Mouse (Mus musculus): ENCODE measurements around the gene Ajm1. TPM values are rescaled to one million over a fixed set of nuclear protein-coding genes. Genes with fewer than 3 reads are reported as not detected.
"Not testable (repeated sequence)": the region's sequence is repeated elsewhere in the genome, so short reads cannot be mapped to it uniquely, and the experiment has no call there.

Ajm1 gene
- polyA plus RNA-seq, 1 experiment from 2014 or later: 0.26 TPM

GRCm38 (mm10) chr2:25565741-25566140, 15.8 kb downstream of the Ajm1 start:
- Histone ChIP-seq H3K27ac (no peak overlapping the region), H3K79me2 (ENCODE audit: inconsistent target) (no peaks in the 10 kb centered on the region; the same call in 1 of the 2 replicates), H3K4me3 (ENCODE audit: inconsistent target) (no peak overlapping the region), H3K36me3 (ENCODE audit: inconsistent target) (peaks cover 34% of the 10 kb centered on the region)
- 90% methylated on average over 8 of the region's 8 CpGs for WGBS (ENCODE audit: missing documents)

DNA sequence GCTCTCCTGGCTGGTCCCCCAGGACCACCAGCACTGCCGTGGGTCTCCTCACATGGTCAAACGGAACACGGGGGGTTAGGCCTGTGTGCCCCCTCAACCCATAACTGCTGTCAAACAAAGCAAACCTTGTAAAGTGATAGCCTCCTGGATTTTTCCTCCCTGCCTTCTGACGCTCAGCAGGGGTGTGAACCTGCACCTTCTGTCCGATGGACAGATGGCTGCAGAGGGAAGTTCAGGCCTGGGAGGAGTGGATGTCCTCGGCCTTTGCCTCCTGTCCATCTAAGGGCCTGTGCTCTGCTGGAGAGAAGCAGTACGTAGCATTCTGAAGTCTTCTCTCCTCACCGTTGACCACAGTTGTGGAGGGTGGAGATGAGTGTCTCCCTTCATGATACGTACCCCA, 19.6 kb downstream of the Ajm1 start:
- H3K27ac ChIP-seq: no peak overlapping the region
- 94% methylated on average over 9 of the region's 9 CpGs for WGBS (ENCODE audit: missing documents)
- H3K4me3 ChIP-seq (ENCODE audit: inconsistent target): no peak overlapping the region
- peaks cover 33% of the 10 kb centered on the region for H3K79me2 ChIP-seq (ENCODE audit: inconsistent target)
- H3K36me3 ChIP-seq (ENCODE audit: inconsistent target): peaks cover 41% of the 10 kb centered on the region

GRCm38 (mm10) chr2:25560551-25560950, 21.0 kb downstream of the Ajm1 start:
- Histone ChIP-seq H3K36me3 (ENCODE audit: inconsistent target) (peaks cover 41% of the 10 kb centered on the region), H3K4me3 (ENCODE audit: inconsistent target) (no peak overlapping the region), H3K27ac (no peak overlapping the region), H3K79me2 (ENCODE audit: inconsistent target) (peaks cover 33% of the 10 kb centered on the region)
- WGBS (ENCODE audit: missing documents): 93% methylated on average over 7 of the region's 8 CpGs

DNA sequence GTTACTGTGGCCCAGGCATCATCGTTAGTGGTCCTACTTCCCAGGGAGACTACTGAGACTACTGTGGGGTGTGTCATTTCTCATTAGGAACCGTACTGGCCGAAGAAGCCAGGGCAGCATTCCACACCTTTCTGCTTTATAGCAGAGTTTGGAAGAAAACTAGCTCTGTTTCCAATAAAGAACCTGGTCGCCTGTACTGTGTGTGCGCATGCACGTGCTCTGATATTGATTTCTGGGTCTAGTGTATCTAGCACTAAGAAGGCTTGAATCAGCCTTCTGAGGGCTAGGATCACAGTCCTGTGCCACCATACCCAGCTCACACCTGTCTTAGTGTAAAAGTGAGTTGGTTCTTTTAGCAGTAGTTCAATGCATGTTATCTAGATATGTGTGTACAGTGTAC, 22.8 kb downstream of the Ajm1 start:
- 92% methylated on average over 6 of the region's 6 CpGs for WGBS (ENCODE audit: missing documents)

GRCm38 (mm10) chr2:25557964-25558360, 23.6 kb downstream of the Ajm1 start:
- Histone ChIP-seq H3K4me3 (ENCODE audit: inconsistent target) (peak overlapping the region; percentile 87), H3K27ac (peak overlapping the region; percentile 29), H3K36me3 (ENCODE audit: inconsistent target) (peaks cover 30% of the 10 kb centered on the region), H3K79me2 (ENCODE audit: inconsistent target) (peaks cover 33% of the 10 kb centered on the region)
- under 1% methylated on average over 21 of the region's 24 CpGs for WGBS (ENCODE audit: missing documents)

More for the DNA sequence above, 22.8 kb downstream of the Ajm1 start:
- Histone ChIP-seq H3K79me2 (ENCODE audit: inconsistent target) (peaks cover 33% of the 10 kb centered on the region), H3K36me3 (ENCODE audit: inconsistent target) (peaks cover 37% of the 10 kb centered on the region), H3K27ac (no peak overlapping the region), H3K4me3 (ENCODE audit: inconsistent target) (peak overlapping the region; percentile 87)

DNA sequence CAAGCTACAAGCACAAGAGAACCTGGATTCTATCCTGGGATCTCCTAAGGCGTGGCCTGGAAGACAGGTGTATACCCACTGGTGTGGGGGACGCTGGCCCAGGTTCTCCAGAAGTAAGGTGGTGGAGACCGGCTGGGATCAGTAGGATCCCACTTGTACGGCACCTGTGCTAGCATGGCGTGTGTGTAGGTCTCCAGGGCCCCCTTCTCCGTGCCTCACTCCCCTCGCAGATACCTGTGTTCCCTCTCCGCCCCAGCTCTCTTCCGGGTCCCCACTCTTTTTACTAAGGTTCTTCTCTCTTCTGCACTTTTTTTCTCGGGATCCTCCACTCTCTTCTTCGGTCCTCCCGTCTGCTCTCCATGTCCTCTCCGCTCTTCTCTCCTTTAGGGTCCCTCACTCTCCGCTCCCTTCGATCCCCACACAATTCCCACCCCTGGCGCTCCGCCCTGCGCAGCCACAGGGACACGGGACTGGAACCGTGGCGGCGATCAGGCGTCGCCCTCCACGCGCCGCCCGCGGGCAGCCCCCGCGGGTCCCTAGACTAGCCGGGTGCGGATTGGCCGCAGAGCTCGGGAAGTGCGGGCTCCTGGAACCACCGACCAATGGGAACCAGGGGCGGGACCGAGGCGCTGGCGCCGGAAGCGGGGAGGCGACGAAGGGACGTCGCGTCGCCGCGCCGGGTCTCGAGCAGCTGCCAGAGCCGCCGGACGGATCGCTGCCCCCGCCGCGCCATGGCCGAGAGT, 24.2 kb downstream of the Ajm1 start, which contains the start of gene Edf1:
TSS of gene Edf1 (plus strand) at position 627 of the 743 bp plus-strand sequence.
- WGBS (ENCODE audit: missing documents): under 1% methylated on average over 51 of the region's 61 CpGs
- Histone ChIP-seq H3K79me2 (ENCODE audit: inconsistent target) (peaks cover 33% of the 10 kb centered on the region), H3K4me3 (ENCODE audit: inconsistent target) (peak within 1 kb of the TSS; percentile 94), H3K36me3 (ENCODE audit: inconsistent target) (peaks cover 24% of the 10 kb centered on the region), H3K27ac (peak within 1 kb of the TSS; percentile 79)

DNA sequence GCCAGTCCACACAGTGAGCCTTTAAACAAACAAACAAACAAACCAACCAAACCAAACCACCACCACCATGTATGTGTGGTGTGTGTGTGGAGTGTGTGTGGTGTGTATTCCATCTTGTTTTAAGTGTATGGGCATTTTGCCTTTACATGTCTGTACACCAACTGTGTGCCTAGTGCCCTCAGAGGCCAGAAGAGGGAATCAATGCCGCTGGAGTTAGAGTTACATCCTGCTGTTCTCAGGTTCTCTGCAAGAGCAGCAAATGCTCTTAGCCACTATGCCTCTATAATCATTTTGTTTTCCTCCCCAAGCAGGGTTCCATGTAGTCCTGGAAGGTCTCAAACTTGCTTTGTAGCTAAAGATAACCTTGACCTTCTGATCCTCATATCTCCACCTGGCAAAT, 25.3 kb downstream of the Ajm1 start:
- H3K79me2 ChIP-seq (ENCODE audit: inconsistent target): peaks cover 33% of the 10 kb centered on the region
- no peak overlapping the region for H3K27ac ChIP-seq
- H3K36me3 ChIP-seq (ENCODE audit: inconsistent target): peaks cover 13% of the 10 kb centered on the region
- WGBS (ENCODE audit: missing documents): 71% methylated on average over 1 of the region's 1 CpGs
- H3K4me3 ChIP-seq (ENCODE audit: inconsistent target): no peak overlapping the region

DNA sequence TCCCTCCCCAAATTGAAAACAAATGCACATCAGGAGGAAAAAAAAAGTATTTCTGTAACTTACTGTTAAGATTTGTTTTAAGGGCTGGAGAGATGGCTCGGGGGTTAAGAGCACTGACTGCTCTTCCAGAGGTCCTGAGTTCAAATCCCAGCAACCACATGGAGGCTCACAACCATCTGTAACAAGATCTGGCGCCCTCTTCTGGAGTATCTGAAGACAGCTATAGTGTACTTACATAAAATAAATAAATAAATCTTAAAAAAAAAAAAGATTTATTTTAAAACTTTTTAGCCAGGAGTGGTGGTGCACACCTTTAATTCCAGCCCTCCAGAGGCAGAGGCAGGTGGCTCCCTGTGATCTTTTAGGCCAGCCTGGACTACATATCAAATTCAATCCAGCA, 26.1 kb downstream of the Ajm1 start:
- H3K27ac ChIP-seq; H3K36me3 ChIP-seq (ENCODE audit: inconsistent target); H3K4me3 ChIP-seq (ENCODE audit: inconsistent target): not testable (repeated sequence)
- H3K79me2 ChIP-seq (ENCODE audit: inconsistent target): peaks cover 31% of the 10 kb centered on the region
- WGBS (ENCODE audit: missing documents): 71% methylated on average over 2 of the region's 2 CpGs

GRCm38 (mm10) chr2:25553171-25553786, 28.3 kb downstream of the Ajm1 start:
- H3K79me2 ChIP-seq (ENCODE audit: inconsistent target); H3K27ac ChIP-seq; H3K4me3 ChIP-seq (ENCODE audit: inconsistent target); H3K36me3 ChIP-seq (ENCODE audit: inconsistent target): not testable (repeated sequence)
- WGBS (ENCODE audit: missing documents): 93% methylated on average over 2 of the region's 4 CpGs

- 70% methylated on average over 5 of the region's 5 CpGs for WGBS (ENCODE audit: missing documents)
- H3K79me2 ChIP-seq (ENCODE audit: inconsistent target): peaks cover 3% of the 10 kb centered on the region
- H3K36me3 ChIP-seq (ENCODE audit: inconsistent target): no peaks in the 10 kb centered on the region
Measured at GRCm38 (mm10) chr2:25551186-25551585, 30.4 kb downstream of the Ajm1 start.

GRCm38 (mm10) chr2:25549021-25549991, 32.3 kb downstream of the Ajm1 start:
- no peaks in the 10 kb centered on the region for H3K36me3 ChIP-seq (ENCODE audit: inconsistent target)
- peaks cover 22% of the 10 kb centered on the region for H3K79me2 ChIP-seq (ENCODE audit: inconsistent target)
- no peak overlapping the region for H3K4me3 ChIP-seq (ENCODE audit: inconsistent target)
- no peak overlapping the region for H3K27ac ChIP-seq
- 76% methylated on average over 9 of the region's 9 CpGs for WGBS (ENCODE audit: missing documents)

More at GRCm38 (mm10) chr2:25551186-25551585, 30.4 kb downstream of the Ajm1 start:
- no peak overlapping the region for H3K4me3 ChIP-seq (ENCODE audit: inconsistent target)
- H3K27ac ChIP-seq: no peak overlapping the region

DNA sequence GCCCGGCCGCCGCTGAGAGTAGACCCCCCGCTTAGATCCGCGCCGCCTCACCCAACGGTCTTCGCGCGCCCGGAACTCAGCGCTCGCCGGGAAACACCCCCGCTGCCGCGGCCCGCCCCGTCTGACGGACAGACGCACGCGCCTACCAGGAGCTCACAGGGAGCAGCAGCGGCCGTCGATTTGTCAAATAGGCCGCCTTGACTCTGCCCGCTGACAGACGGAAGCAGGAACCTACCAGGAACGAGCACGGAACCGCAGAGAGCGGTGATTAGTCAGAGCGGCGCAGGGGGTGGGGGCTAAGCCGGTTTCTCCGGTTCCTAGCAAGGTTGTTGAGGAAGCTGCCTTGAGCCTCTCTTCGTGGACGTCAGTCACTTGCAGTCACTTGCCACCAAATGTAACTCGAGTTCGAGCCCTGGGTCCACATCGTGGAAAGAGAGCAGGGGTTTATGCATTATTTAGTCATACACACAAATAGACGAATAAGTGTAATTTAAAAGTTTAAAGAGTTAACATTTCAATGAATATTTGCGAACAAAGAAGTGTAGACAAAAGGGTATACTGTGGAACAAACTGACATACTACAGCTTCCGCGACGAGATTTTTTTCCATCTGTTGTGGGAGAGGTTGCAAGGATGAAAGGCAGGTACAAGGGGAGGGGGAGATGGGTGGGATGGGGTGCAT, 34.6 kb downstream of the Ajm1 start, which contains the start of gene Traf2:
TSS of gene Traf2 (minus strand) at position 130 of the 681 bp plus-strand sequence.
- Histone ChIP-seq H3K36me3 (ENCODE audit: inconsistent target) (no peaks in the 10 kb centered on the region), H3K79me2 (ENCODE audit: inconsistent target) (peaks cover 45% of the 10 kb centered on the region), H3K27ac (peak within 1 kb of the TSS; percentile 47), H3K4me3 (ENCODE audit: inconsistent target) (peak within 1 kb of the TSS; percentile 80)
- 2% methylated on average over 48 of the region's 48 CpGs for WGBS (ENCODE audit: missing documents)

DNA sequence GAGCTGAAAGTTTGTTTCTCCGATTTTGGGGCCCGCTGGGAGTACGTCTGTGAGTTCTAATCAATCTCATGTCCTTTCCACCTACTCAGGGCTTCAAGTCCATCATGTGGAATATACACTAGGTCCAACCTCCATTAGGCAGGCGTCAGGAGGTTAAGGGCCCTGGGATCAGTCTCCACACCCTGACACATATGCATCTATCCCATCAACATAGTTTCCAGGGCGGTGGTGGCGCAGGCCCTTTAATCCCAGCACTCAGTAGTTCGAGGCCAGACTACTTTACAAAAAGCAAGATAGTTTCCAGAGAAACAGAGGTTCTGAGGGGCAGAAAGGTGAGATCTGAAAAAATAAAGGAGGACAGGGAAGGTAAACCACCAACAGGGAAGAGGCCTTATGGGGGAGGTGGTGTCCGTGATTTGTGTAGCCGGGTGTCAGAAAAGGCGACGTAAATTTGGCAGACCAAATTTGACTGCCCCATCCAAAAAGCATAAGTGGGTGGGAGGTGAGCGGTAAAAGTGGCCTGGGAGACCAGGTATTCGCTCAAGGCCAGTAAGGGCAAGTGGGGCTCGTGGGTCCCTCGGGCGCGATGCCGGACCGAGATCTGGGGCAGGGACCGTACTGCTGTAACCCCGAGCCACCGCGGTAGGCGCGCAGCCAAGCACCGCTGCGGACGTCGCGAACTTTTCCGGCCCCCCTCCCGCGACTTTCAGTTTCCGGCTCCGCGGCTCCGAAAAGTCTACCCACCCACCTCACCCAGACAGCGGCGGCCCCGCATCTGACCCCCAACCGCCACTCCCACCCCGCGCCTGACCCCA, 35.4 kb downstream of the Ajm1 start:
- 5% methylated on average over 43 of the region's 43 CpGs for WGBS (ENCODE audit: missing documents)
- no peaks in the 10 kb centered on the region for H3K36me3 ChIP-seq (ENCODE audit: inconsistent target)
- H3K27ac ChIP-seq: peak overlapping the region; percentile 47
- H3K4me3 ChIP-seq (ENCODE audit: inconsistent target): peak overlapping the region; percentile 80
- H3K79me2 ChIP-seq (ENCODE audit: inconsistent target): peaks cover 53% of the 10 kb centered on the region
